Mouse (Mus musculus): ENCODE measurements around the gene Dysf.

DNA sequence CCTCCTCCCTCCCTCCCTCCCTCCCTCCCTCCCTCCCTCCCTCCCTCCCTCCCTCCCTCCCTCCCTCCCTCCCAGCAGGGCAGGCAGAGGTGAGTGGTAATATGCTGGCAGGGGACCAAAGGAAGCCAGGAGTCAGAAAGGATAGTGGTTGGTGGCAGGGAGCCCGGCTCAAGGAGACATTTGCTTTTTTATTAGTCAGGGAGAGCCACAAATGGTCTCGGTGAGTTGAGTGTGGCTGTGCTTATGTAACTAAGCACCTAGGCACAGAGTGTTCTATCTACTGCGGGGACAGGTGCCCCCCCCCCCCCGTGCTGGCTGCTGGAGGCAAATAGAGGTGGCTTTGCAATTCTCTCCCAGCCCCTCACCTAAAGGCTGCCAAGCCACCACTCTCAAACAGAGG, 216.5 kb downstream of the Dysf start:
- no peak for TF ChIP-seq CTCF (IDR thresholded peaks at IDR 0.05; ENCODE audit: control insufficient read depth, insufficient read depth, insufficient replicate concordance, low read depth, low read length)
- TF ChIP-seq POLR2A (IDR thresholded peaks at IDR 0.05; ENCODE audit: control insufficient read depth, low read depth, low read length), result no peak
